Mouse (Mus musculus) B cell, adult 67 days (primary cell): ENCODE measurements around the gene Yap1. TPM values are rescaled to one million over a fixed set of nuclear protein-coding genes. Genes with fewer than 3 reads are reported as not detected.

Source experiments
- total RNA-seq, 2 experiments: library from RNA; stranded (reverse); gene quantifications; 4 replicates each; pipeline ENCODE4 v1.2.4; 2023

Gene Yap1
- not detected for total RNA-seq

DNA sequence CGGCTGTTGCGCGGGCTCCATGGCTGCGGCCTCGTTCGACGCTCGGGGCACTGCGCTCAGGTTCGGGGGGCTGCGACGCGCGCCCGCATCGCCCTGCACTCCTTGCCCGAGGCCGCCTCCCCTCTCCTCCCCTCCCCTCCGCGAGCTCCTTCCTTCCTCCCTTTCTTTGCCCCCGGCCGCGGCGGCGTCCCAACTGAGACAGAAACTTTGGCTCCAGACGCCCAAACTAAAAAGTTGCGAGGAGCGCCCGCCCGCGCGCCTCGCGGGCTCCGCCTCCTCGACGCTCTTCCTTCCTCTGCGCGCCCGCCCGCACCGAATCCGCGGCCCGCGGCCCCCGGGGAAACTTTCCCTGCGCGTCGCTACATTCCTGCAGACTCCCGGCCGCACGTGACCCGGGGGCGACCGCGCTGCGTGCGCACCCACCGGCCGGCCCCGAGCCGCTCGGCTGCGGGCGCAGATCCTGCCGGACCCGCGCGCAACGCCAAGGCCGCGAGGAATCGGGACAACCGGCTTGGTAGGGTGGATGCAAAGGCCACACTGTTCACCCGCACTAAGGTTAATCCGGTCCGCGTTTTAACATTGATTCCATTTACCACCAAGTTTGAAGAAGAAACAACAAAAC lies at the start of gene Yap1:
Gene Yap1, minus strand, starts transcription at position 227 of the 622 bp plus-strand sequence.

GRCm38 (mm10) chr9:8042338-8043043 lies 38.1 kb upstream of the Yap1 start, which contains the start of gene Cfap300:
Cfap300 (minus strand) TSS chr9:8042823.

Other genes starting within 250 kb of the Yap1 start
- 100 to 1,000 TPM; 245 to 272 TPM for gene Tmem123, start 240.6 kb downstream of the Yap1 start, total RNA-seq
- 100 to 1,000 TPM; 112 to 122 TPM for gene Birc2, start 167.5 kb downstream of the Yap1 start, total RNA-seq
- 100 to 1,000 TPM; 524 to 525 TPM for gene Birc3, start 131.4 kb downstream of the Yap1 start, total RNA-seq
- gene Cfap300, start 38.2 kb upstream of the Yap1 start, total RNA-seq: not detected
- under 1 TPM in 1 of 2 experiments, not detected in 1; 0.15 TPM for gene Cep126, start 129.7 kb upstream of the Yap1 start, total RNA-seq